Mouse (Mus musculus): Measurements from ENCODE around the gene Prok1.

The Prok1 gene

GRCm38 (mm10) chr3:107239607-107240006 is at the start of gene Prok1:
Prok1 (minus strand) TSS chr3:107239707.
- no peak for DNase-seq

GRCm38 (mm10) chr3:107287346-107287745 is 47.8 kb upstream of the Prok1 start:
- DNase-seq, result no peak

- no peak for DNase-seq
Measured at GRCm38 (mm10) chr3:107286123-107286522, 46.6 kb upstream of the Prok1 start.

- DNase-seq, result peak; percentile 95
Measured at GRCm38 (mm10) chr3:107278479-107279269, 39.2 kb upstream of the Prok1 start, which contains the start of gene Lamtor5. Lamtor5 (plus strand) TSS chr3:107278858.

- no peak for DNase-seq
Measured at GRCm38 (mm10) chr3:107276626-107277025, 37.1 kb upstream of the Prok1 start.

- peak; percentile 21 for DNase-seq
Measured at GRCm38 (mm10) chr3:107275996-107276395, 36.5 kb upstream of the Prok1 start.

GRCm38 (mm10) chr3:107275351-107275750 is 35.8 kb upstream of the Prok1 start:
- no peak for DNase-seq

GRCm38 (mm10) chr3:107273820-107274219 is 34.3 kb upstream of the Prok1 start:
- DNase-seq, result peak; percentile 78

GRCm38 (mm10) chr3:107272433-107272832 is 32.9 kb upstream of the Prok1 start:
- DNase-seq, result no peak

GRCm38 (mm10) chr3:107266814-107267345 is 27.4 kb upstream of the Prok1 start:
- DNase-seq, result no peak

GRCm38 (mm10) chr3:107261851-107262165 is 22.3 kb upstream of the Prok1 start:
- DNase-seq, result no peak

GRCm38 (mm10) chr3:107260956-107261850 is 21.7 kb upstream of the Prok1 start:
- peak; percentile 41 for DNase-seq

GRCm38 (mm10) chr3:107257924-107258323 is 18.4 kb upstream of the Prok1 start:
- DNase-seq, result no peak

GRCm38 (mm10) chr3:107256724-107257123 is 17.2 kb upstream of the Prok1 start:
- peak; percentile 23 for DNase-seq

- DNase-seq, result no peak
Measured at GRCm38 (mm10) chr3:107255992-107256391, 16.5 kb upstream of the Prok1 start.

- no peak for DNase-seq
Measured at GRCm38 (mm10) chr3:107253925-107254324, 14.4 kb upstream of the Prok1 start.

GRCm38 (mm10) chr3:107252035-107252434 is 12.5 kb upstream of the Prok1 start:
- no peak for DNase-seq

GRCm38 (mm10) chr3:107250320-107250719 is 10.8 kb upstream of the Prok1 start:
- no peak for DNase-seq

GRCm38 (mm10) chr3:107249042-107249441 is 9.5 kb upstream of the Prok1 start:
- no peak for DNase-seq

- no peak for DNase-seq
Measured at GRCm38 (mm10) chr3:107246876-107247275, 7.4 kb upstream of the Prok1 start.

- DNase-seq, result no peak
Measured at GRCm38 (mm10) chr3:107241389-107242094, 2.0 kb upstream of the Prok1 start.

- DNase-seq, result no peak
Measured at GRCm38 (mm10) chr3:107238471-107238980, 981 bp downstream of the Prok1 start.

- no peak for DNase-seq
Measured at GRCm38 (mm10) chr3:107238051-107238450, 1.5 kb downstream of the Prok1 start.

Data from embryo, embryonic 11 days (tissue).